Mouse (Mus musculus) stomach, postnatal 0 days (tissue): ENCODE results near the gene Pik3cg. TPM values are rescaled to one million over a fixed set of nuclear protein-coding genes. Genes with fewer than 3 reads are reported as not detected.

Experiments used
- ATAC-seq: fragments of 200-750 bp; cut with Nextera tagmentation; 2 replicates; pipeline ENCODE4 v1.8.0; 2017; ENCODE audit not compliant: low FRiP score, low TSS enrichment
- DNase-seq: peaks from one replicate; pipeline ENCODE4 v3.0.0-alpha.2; 2016; ENCODE audit warnings: low spot score
- H3K27ac ChIP-seq: fragments of 300-500 bp; sonication (generic); replicated peaks from 2 replicates; pipeline ENCODE4 v1.5.1; 2014; ENCODE audit warnings: mild to moderate bottlenecking, control low read depth
- H3K27me3 ChIP-seq: fragments of 300-500 bp; sonication (generic); 2 replicates; pipeline ENCODE4 v1.6.1; 2014; ENCODE audit warnings: low read length; ENCODE audit not compliant: control insufficient read depth, insufficient read depth
- H3K36me3 ChIP-seq: fragments of 300-500 bp; sonication (generic); 2 replicates; pipeline ENCODE4 v1.6.1; 2014; ENCODE audit warnings: low read length, mixed read lengths; ENCODE audit not compliant: control insufficient read depth, insufficient read depth
- H3K4me1 ChIP-seq: fragments of 300-500 bp; sonication (generic); replicated peaks from 2 replicates; pipeline ENCODE4 v1.6.1; 2014; ENCODE audit warnings: antibody characterized with exemption; ENCODE audit not compliant: control insufficient read depth, insufficient read depth
- H3K4me2 ChIP-seq: fragments of 300-500 bp; sonication (generic); replicated peaks from 2 replicates; pipeline ENCODE4 v1.6.1; 2014; ENCODE audit warnings: low read depth, mild to moderate bottlenecking, control low read depth, moderate library complexity
- H3K4me3 ChIP-seq: fragments of 300-500 bp; sonication (generic); 2 replicates; pipeline ENCODE4 v1.5.1; 2014; ENCODE audit warnings: low read depth, low read length, control low read depth
- H3K9ac ChIP-seq: fragments of 300-500 bp; sonication (generic); 2 replicates; pipeline ENCODE4 v1.6.1; 2014; ENCODE audit warnings: mild to moderate bottlenecking, low read length, control low read depth, mixed read lengths
- H3K9me3 ChIP-seq: fragments of 300-500 bp; sonication (generic); 2 replicates; pipeline ENCODE4 v1.6.1; 2016; ENCODE audit warnings: low read length; ENCODE audit not compliant: control insufficient read depth
- CTCF ChIP-seq: IDR thresholded peaks from 2 replicates; pipeline ENCODE4 v1.5.1; 2016; ENCODE audit warnings: antibody characterized with exemption, low read depth, mild to moderate bottlenecking, moderate library complexity
- EP300 ChIP-seq: optimal IDR thresholded peaks from 2 replicates; pipeline ENCODE3; 2016; ENCODE audit warnings: antibody characterized with exemption
- WGBS: fragments of 180-500 bp; shearing (Covaris S2); extraction: QIAGEN DNeasy Blood & Tissue Kit; methylation state at CpG from one replicate; pipeline ENCODE4 v1.1.7; 2014; 5-methylcytosine and 5-hydroxymethylcytosine counted together
- polyA plus RNA-seq: library from polyadenylated mRNA; unstranded; fragments of >200 nt; fragmentation: Nextera tagmentation; extraction: Ambion mirVana; gene quantifications from 2 replicates; pipeline ENCODE4 v1.2.1, GENCODE M21; 2015

Gene Pik3cg
- polyA plus RNA-seq, 1 experiment from 2014 or later: 1.6 TPM

DNA sequence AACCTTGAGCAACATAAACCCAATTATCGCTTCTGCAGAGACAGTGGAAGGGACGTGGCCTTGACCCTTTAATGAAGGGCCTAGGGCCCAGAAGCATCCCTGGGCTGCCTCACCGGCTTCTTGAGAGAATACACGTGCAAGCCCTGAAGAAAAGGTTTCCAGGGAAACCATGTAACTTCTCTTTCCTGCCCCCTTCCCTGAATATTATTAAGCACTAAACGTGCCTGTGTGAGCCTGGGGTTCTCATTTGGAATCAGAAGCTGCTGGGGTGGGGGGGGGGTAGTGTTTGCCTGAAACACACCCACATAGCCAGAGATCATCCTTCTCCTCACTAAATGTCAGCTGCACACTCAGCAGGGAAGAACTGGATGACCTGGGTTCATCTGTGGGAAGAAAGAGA, 49.7 kb downstream of the Pik3cg start:
- ATAC-seq (no peak), DNase-seq (no peak)
- 59% methylated on average over 5 of the region's 5 CpGs for WGBS
- Histone ChIP-seq H3K4me1 (no peaks in the 10 kb centered on the region), H3K36me3 (no peaks in the 10 kb centered on the region), H3K9ac (no peak overlapping the region), H3K4me2 (no peak overlapping the region), H3K27ac (no peak overlapping the region), H3K4me3 (no peak overlapping the region), H3K27me3 (no peaks in the 10 kb centered on the region), H3K9me3 (no peaks in the 10 kb centered on the region)
- TF ChIP-seq CTCF (no peak), EP300 (no peak)

- no peaks in the 10 kb centered on the region for H3K27me3 ChIP-seq
- H3K27ac ChIP-seq: no peak overlapping the region
- no peaks in the 10 kb centered on the region for H3K4me1 ChIP-seq
- H3K36me3 ChIP-seq: no peaks in the 10 kb centered on the region
- H3K4me2 ChIP-seq: no peak overlapping the region
- WGBS: 80% methylated on average over 7 of the region's 7 CpGs
- H3K9me3 ChIP-seq: no peaks in the 10 kb centered on the region
- TF ChIP-seq CTCF (no peak), EP300 (no peak)
- H3K4me3 ChIP-seq: no peak overlapping the region
- ATAC-seq: no peak
- DNase-seq: no peak
- H3K9ac ChIP-seq: no peak overlapping the region
Observed at GRCm38 (mm10) chr12:32146606-32147005, 61.9 kb downstream of the Pik3cg start.

GRCm38 (mm10) chr12:32145651-32146050, 62.8 kb downstream of the Pik3cg start:
- Histone ChIP-seq H3K9ac (no peak overlapping the region), H3K27me3 (no peaks in the 10 kb centered on the region), H3K36me3 (no peaks in the 10 kb centered on the region), H3K4me2 (no peak overlapping the region), H3K4me1 (no peaks in the 10 kb centered on the region), H3K27ac (no peak overlapping the region), H3K9me3 (no peaks in the 10 kb centered on the region), H3K4me3 (no peak overlapping the region)
- WGBS: 77% methylated on average over 4 of the region's 4 CpGs
- no peak for TF ChIP-seq CTCF
- no peak for TF ChIP-seq EP300
- no peak for DNase-seq
- no peak for ATAC-seq

DNA sequence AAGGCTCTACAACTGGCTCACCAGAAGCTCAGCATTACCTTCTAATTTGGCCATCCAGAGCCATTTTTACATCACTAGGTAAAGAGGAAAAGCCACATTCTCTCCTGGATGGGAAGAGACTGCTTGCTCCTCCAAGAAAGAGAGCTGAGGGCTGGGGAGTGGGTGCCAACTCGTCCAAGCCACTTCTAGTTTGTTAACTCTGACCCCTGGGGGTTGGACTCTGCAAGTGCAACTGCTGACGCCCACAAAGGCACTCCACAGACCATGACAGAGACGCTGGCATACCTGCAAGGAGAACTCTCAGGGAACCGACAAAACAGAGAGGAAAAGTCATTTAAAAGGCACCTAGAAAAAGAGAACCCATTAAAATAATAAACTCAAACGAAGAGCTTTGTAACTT, 63.9 kb downstream of the Pik3cg start:
- H3K9me3 ChIP-seq: no peaks in the 10 kb centered on the region
- no peaks in the 10 kb centered on the region for H3K36me3 ChIP-seq
- ATAC-seq (peak; percentile 71; the same call in 1 of the 2 replicates), DNase-seq (peak; percentile 71)
- no peak overlapping the region for H3K4me2 ChIP-seq
- H3K4me1 ChIP-seq: no peaks in the 10 kb centered on the region
- H3K9ac ChIP-seq: no peak overlapping the region
- WGBS: 2% methylated on average over 5 of the region's 5 CpGs
- no peak overlapping the region for H3K4me3 ChIP-seq
- no peaks in the 10 kb centered on the region for H3K27me3 ChIP-seq
- no peak overlapping the region for H3K27ac ChIP-seq
- TF ChIP-seq EP300 (no peak), CTCF (peak; percentile 88)

DNA sequence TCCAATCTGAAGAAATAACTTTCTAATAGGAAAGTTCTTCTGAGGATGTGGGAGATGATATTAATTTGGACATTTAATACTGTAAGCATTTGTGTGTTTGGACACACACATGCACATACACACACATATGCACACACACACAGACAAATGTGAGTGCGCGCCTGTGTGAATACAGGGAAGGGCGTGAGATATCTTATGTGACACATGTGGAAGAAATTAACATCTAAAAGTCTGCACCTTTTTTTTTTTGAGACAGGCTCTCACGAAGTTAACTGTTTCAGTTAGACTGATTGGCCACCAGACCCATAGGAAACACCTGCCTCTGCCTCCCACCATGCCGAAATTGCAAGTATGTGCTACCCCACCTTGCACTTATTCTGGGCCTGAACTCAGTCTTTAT, 64.7 kb downstream of the Pik3cg start:
- Histone ChIP-seq H3K27ac (no peak overlapping the region), H3K27me3 (no peaks in the 10 kb centered on the region), H3K36me3 (no peaks in the 10 kb centered on the region), H3K4me2 (no peak overlapping the region), H3K4me3 (no peak overlapping the region), H3K9ac (no peak overlapping the region), H3K9me3 (no peaks in the 10 kb centered on the region), H3K4me1 (no peaks in the 10 kb centered on the region)
- 87% methylated on average over 5 of the region's 5 CpGs for WGBS
- no peak for TF ChIP-seq EP300
- TF ChIP-seq CTCF: no peak
- ATAC-seq: no peak
- no peak for DNase-seq

DNA sequence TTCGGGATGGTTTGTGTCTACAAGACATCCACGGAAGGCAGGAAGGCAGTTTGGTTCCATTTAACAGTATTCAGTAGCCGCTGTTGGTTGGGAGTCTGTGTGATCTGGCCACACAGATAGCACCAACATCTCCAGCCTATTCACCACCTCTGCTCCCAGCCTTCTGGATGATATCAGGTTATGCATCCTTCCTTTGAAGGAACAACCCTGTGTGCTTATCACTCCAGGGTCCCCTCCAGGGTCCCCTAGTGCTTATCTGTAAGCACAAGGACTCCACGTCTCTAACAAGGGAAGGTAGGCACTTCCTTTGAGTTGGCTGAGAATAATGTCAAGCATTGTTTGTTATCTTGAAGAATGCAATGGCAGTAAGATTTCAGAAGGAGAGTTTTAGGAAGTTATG, 65.3 kb downstream of the Pik3cg start:
- no peak for DNase-seq

More for the DNA sequence above, 65.3 kb downstream of the Pik3cg start:
- Histone ChIP-seq H3K4me2 (no peak overlapping the region), H3K4me1 (no peaks in the 10 kb centered on the region), H3K9ac (no peak overlapping the region), H3K36me3 (no peaks in the 10 kb centered on the region), H3K9me3 (no peaks in the 10 kb centered on the region), H3K4me3 (no peak overlapping the region), H3K27me3 (no peaks in the 10 kb centered on the region), H3K27ac (no peak overlapping the region)
- WGBS: 55% methylated on average over 4 of the region's 4 CpGs
- no peak for ATAC-seq
- TF ChIP-seq CTCF (no peak), EP300 (no peak)
